Mouse (Mus musculus) brain, embryonic 14.5 days (tissue): ENCODE results near the gene Arpp21. TPM values are rescaled to one million over a fixed set of nuclear protein-coding genes. Genes with fewer than 3 reads are reported as not detected.

Experiments
- DNase-seq: peaks from one replicate; pipeline ENCODE4 v3.0.0-alpha.2; 2011; ENCODE audit warnings: low read depth
- CTCF ChIP-seq: fragments of 200-500 bp; IDR thresholded peaks from 2 replicates; pipeline ENCODE4 v1.5.1; 2012; ENCODE audit warnings: inconsistent platforms, mild to moderate bottlenecking, moderate library complexity, borderline replicate concordance; ENCODE audit not compliant: insufficient read depth, insufficient read length; ENCODE audit errors: extremely low read depth
- POLR2A ChIP-seq: fragments of 200-500 bp; IDR thresholded peaks from 2 replicates; pipeline ENCODE4 v1.6.1; 2012; ENCODE audit warnings: mild to moderate bottlenecking, inconsistent platforms, borderline replicate concordance; ENCODE audit not compliant: poor library complexity, insufficient read depth, insufficient read length, severe bottlenecking; ENCODE audit errors: extremely low read depth
- polyA plus RNA-seq: library from polyadenylated mRNA; depleted of rRNA; stranded (reverse); fragments of >200 nt; gene quantifications from 2 replicates; pipeline ENCODE4 v1.2.3, GENCODE M21; 2012; rRNA removed

The Arpp21 gene
- 47.1 and 48.1 TPM in 2 replicates for polyA plus RNA-seq

GRCm38 (mm10) chr9:112235696-112236397 is at the start of gene Arpp21:
Arpp21 (minus strand) TSS chr9:112235938.
- peak; percentile 41 for DNase-seq
- TF ChIP-seq CTCF (no peak), POLR2A (no peak)

GRCm38 (mm10) chr9:112272426-112272969 is 36.8 kb upstream of the Arpp21 start:
- DNase-seq, result no peak
- TF ChIP-seq POLR2A, result no peak

- DNase-seq, result no peak
- no peak for TF ChIP-seq POLR2A
- TF ChIP-seq CTCF, result no peak
Measured at GRCm38 (mm10) chr9:112264982-112265641, 29.4 kb upstream of the Arpp21 start.

- DNase-seq, result peak; percentile 30
- no peak for TF ChIP-seq CTCF
- TF ChIP-seq POLR2A, result no peak
Measured at GRCm38 (mm10) chr9:112261986-112262901, 26.5 kb upstream of the Arpp21 start.

- TF ChIP-seq POLR2A, result no peak
- no peak for TF ChIP-seq CTCF
- no peak for DNase-seq
Measured at GRCm38 (mm10) chr9:112261556-112261955, 25.8 kb upstream of the Arpp21 start.

DNA sequence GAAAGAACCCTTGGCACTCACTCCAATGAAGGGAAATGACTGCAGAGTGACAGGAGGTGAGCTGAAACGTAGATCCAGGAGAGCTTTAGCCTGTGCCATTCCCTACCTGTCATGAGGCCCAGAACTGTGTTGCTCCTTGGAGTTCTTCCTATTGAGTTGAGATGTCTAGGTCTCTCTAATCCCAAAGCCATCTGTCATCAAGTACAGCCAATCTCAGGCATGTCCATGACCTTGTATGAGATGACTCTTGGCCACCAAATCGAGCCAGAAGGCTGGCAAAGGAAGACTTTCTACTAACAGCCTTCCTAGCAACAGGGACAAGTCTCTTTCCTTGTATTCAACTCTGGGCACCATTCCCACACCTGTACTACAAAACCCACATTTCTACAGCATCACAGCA is 25.0 kb upstream of the Arpp21 start:
- DNase-seq, result no peak
- no peak for TF ChIP-seq POLR2A
- no peak for TF ChIP-seq CTCF

DNA sequence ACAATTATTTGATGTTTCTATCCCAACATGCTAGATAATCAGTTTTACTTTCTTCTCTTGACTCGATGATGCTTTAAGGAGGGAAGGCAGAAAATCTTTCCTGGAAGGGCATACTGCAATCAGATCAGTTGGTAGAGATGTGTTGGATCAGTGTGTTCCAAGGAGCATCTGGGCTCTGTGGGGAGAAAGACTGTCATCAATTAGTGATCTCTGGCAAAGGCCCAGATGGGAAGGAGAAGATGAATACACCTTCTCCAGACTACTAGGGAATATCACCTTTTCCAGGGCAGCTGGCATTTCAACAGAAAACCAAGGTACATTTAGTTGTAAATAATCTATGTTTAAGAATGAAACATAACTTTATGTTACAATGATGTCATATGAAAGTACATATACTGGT is 22.8 kb upstream of the Arpp21 start:
- TF ChIP-seq POLR2A (no peak), CTCF (no peak)
- peak; percentile 12 for DNase-seq

DNA sequence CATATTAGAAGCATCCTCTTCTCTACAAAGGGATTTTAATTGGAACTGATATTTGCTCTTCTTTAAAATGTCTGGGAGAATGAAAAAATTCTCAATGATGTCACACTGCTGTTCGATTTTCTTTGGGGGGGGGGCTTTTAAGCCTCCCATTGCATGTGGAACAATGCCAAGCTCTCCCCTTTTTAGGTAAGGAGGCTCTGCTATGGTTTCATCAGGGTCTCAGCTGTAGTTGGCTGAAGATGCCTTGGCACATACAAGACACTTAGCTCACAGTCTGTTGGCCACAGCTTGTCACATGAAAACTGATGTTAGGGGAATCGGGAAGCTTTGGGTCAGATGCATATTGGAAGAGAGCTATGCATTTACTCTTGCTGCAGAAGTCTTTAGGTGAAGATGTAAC is 20.2 kb upstream of the Arpp21 start:
- peak; percentile 27 for DNase-seq
- TF ChIP-seq POLR2A, result no peak
- TF ChIP-seq CTCF, result no peak

GRCm38 (mm10) chr9:112253730-112254129 is 18.0 kb upstream of the Arpp21 start:
- no peak for DNase-seq
- no peak for TF ChIP-seq POLR2A
- TF ChIP-seq CTCF, result no peak

DNA sequence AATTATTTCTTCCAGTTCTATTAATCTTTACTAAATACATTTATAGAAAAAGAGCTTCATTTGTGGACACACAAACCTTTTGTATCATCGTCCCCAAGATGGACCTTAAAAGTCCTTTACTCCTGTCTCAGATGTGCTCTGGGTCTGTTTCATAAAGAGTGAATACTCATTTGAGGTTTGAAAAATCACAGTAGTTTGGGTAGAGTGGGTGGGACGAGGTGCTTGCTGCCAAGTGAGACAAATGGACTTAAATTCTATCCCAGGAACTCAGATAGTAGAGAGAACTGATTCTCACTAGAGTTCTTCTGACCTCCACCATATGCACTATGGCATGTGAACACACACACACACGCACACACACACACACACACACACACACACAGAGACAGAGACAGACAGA is 16.1 kb upstream of the Arpp21 start:
- DNase-seq, result no peak
- TF ChIP-seq CTCF, result no peak

- TF ChIP-seq POLR2A (no peak), CTCF (no peak)
- DNase-seq, result no peak
Measured at GRCm38 (mm10) chr9:112251339-112251738, 15.6 kb upstream of the Arpp21 start.
